ENCODE assay signal across 8 mouse cellular contexts in genomic region chr3:97932131-97932530, GRCm38 (mm10). TPM values are rescaled to one million over a fixed set of nuclear protein-coding genes. Genes with fewer than 3 reads are reported as not detected.
DNase-seq lines count a peak whose midpoint lies in the region; ATAC-seq and TF ChIP-seq lines count a peak whose summit lies in the region.

No protein-coding gene starts in this region.

- TF ChIP-seq EP300 in heart, adult 2 months (IDR thresholded peaks at IDR 0.05; ENCODE audit: insufficient read depth, low read depth, low read length) = 0 out of 2 replicates have a peak, but pooled peaks have one; percentile 23

- intact Hi-C loops in heart, adult 2 months (cut with DNase I) = loop anchor here (5.0 kb wide), 1 partner anchor 80 kb away; the partner anchor contains the start of gene Notch2
- intact Hi-C loops in heart, postnatal 10 days (cut with DNase I) = loop anchor here (5.0 kb wide), 1 partner anchor 105 kb away; no protein-coding TSS in a partner anchor
- intact Hi-C loops in left cerebral cortex, postnatal 14 days (cut with DNase I) = loop anchor here (5.0 kb wide), 1 partner anchor 80 kb away; the partner anchor contains the start of gene Notch2

- H3K27ac ChIP-seq in heart, adult 2 months = no peak overlapping the region
- H3K27ac ChIP-seq in embryonic facial prominence, embryonic 11.5 days (replicated peaks; ENCODE audit: low read depth, low read length) = no peak overlapping the region
- H3K27ac ChIP-seq in limb, embryonic 10.5 days = peak overlapping the region; percentile 73
- H3K27ac ChIP-seq in midbrain, embryonic 13.5 days = no peak overlapping the region

- TF ChIP-seq CTCF in heart, adult 2 months (IDR thresholded peaks at IDR 0.05) = no peak

- no peak overlapping the region for H3K4me3 ChIP-seq in heart, adult 2 months
- H3K4me3 ChIP-seq in embryonic facial prominence, embryonic 11.5 days (ENCODE audit: low read depth, low read length) = no peak overlapping the region
- H3K4me3 ChIP-seq in limb, embryonic 10.5 days = peak overlapping the region; percentile 28
- H3K4me3 ChIP-seq in midbrain, embryonic 13.5 days (replicated peaks) = no peak overlapping the region

- H3K4me2 ChIP-seq in embryonic facial prominence, embryonic 11.5 days (ENCODE audit: low read depth, low read length) = no peak overlapping the region
- H3K4me2 ChIP-seq in midbrain, embryonic 13.5 days (replicated peaks) = peak overlapping the region; percentile 19; the same call in 1 of the 2 replicates

- no peak overlapping the region for H3K9ac ChIP-seq in heart, adult 2 months (ENCODE audit: low read depth, low read length)
- 0 out of 2 replicates have a peak overlapping the region, but pooled peaks have one; percentile 26 for H3K9ac ChIP-seq in embryonic facial prominence, embryonic 11.5 days (replicated peaks; ENCODE audit: low read length)
- H3K9ac ChIP-seq in midbrain, embryonic 13.5 days (replicated peaks) = no peak overlapping the region

- 24% methylated on average over 10 of the region's 10 CpGs for WGBS in heart, adult 2 months
- 16% methylated on average over 10 of the region's 10 CpGs for WGBS in embryonic facial prominence, embryonic 11.5 days
- 12% methylated on average over 10 of the region's 10 CpGs for WGBS in limb, embryonic 10.5 days
- 23% methylated on average over 10 of the region's 10 CpGs for WGBS in midbrain, embryonic 13.5 days

- no peaks in the 10 kb centered on the region for H3K36me3 ChIP-seq in heart, adult 2 months (ENCODE audit: control insufficient read depth, insufficient read depth, low read length)
- no peaks in the 10 kb centered on the region for H3K36me3 ChIP-seq in embryonic facial prominence, embryonic 11.5 days (replicated peaks; ENCODE audit: control insufficient read depth, insufficient read depth, low read depth, low read length)
- no peaks in the 10 kb centered on the region for H3K36me3 ChIP-seq in limb, embryonic 10.5 days
- no peaks in the 10 kb centered on the region for H3K36me3 ChIP-seq in midbrain, embryonic 13.5 days

- peaks cover 4% of the 10 kb centered on the region; the same call in 1 of the 2 replicates for H3K27me3 ChIP-seq in heart, adult 2 months (ENCODE audit: control insufficient read depth, insufficient read depth, low read length)
- no peaks in the 10 kb centered on the region for H3K27me3 ChIP-seq in embryonic facial prominence, embryonic 11.5 days (ENCODE audit: control insufficient read depth, insufficient read depth, low read length)
- no peaks in the 10 kb centered on the region; the same call in 1 of the 2 replicates for H3K27me3 ChIP-seq in limb, embryonic 10.5 days (ENCODE audit: low read depth, poor library complexity, severe bottlenecking)
- H3K27me3 ChIP-seq in midbrain, embryonic 13.5 days = peaks cover 43% of the 10 kb centered on the region

- no peaks in the 10 kb centered on the region for H3K79me2 ChIP-seq in heart, adult 2 months (replicated peaks; ENCODE audit: control insufficient read depth, insufficient read depth, low read length)

- DNase-seq in heart, adult 2 months = peak; percentile 32 to 62
- DNase-seq in heart, postnatal 10 days = no peak
- DNase-seq in embryonic facial prominence, embryonic 11.5 days (ENCODE audit: low spot score) = no peak
- DNase-seq in limb, embryonic 10.5 days (ENCODE audit: low spot score) = peak; percentile 53
- DNase-seq in thymus, postnatal 14 days = peak; percentile 29
- no peak for DNase-seq in frontal cortex, adult 2 months (ENCODE audit: extremely low spot score in 1 of 2, low spot score in 1 of 2)
- DNase-seq in left cerebral cortex, postnatal 14 days (ENCODE audit: low spot score in 2 of 2) = no peak

- no peak for TF ChIP-seq POLR2A in heart, adult 2 months (IDR thresholded peaks at IDR 0.05; ENCODE audit: insufficient read depth, low read depth, low read length)

- ATAC-seq in embryonic facial prominence, embryonic 11.5 days (replicated peaks; ENCODE audit: insufficient number of reproducible peaks, low FRiP score, low TSS enrichment, low read depth) = no peak
- ATAC-seq in midbrain, embryonic 13.5 days = no peak

- H3K4me1 ChIP-seq in heart, adult 2 months (ENCODE audit: control insufficient read depth, insufficient read depth, low read length) = peaks cover 2% of the 10 kb centered on the region; the same call in 1 of the 2 replicates
- H3K4me1 ChIP-seq in embryonic facial prominence, embryonic 11.5 days (ENCODE audit: control insufficient read depth, insufficient read depth, low read length) = peaks cover 8% of the 10 kb centered on the region; the same call in 1 of the 2 replicates
- peaks cover 60% of the 10 kb centered on the region for H3K4me1 ChIP-seq in limb, embryonic 10.5 days
- peaks cover 8% of the 10 kb centered on the region for H3K4me1 ChIP-seq in midbrain, embryonic 13.5 days (replicated peaks)

- no peaks in the 10 kb centered on the region for H3K9me3 ChIP-seq in embryonic facial prominence, embryonic 11.5 days (replicated peaks; ENCODE audit: control insufficient read depth, low read length)
- no peaks in the 10 kb centered on the region for H3K9me3 ChIP-seq in limb, embryonic 10.5 days (replicated peaks)
- H3K9me3 ChIP-seq in midbrain, embryonic 13.5 days = no peaks in the 10 kb centered on the region

RNA-seq across cellular contexts. Expression of gene Sec22b, which starts 31.1 kb away (rescaled TPM):
- total RNA-seq in heart, adult 2 months (2021) = 10 to 100 TPM; 44.9 to 51.8 TPM
- 17.6 and 36.3 TPM in 2 replicates for polyA plus RNA-seq in heart, adult 2 months (2012; rRNA removed)
- 10 to 100 TPM; 49.6 to 54.1 TPM for total RNA-seq in heart, postnatal 10 days (2021)
- 124 and 139 TPM in 2 replicates for polyA plus RNA-seq in embryonic facial prominence, embryonic 11.5 days (2014; fragmentation: Nextera tagmentation; extraction: Ambion mirVana)
- polyA plus RNA-seq in limb, embryonic 10.5 days (2016; fragmentation: Nextera tagmentation; extraction: Ambion mirVana) = 121 and 139 TPM in 2 replicates
- 103 TPM in 2 replicates for polyA plus RNA-seq in midbrain, embryonic 13.5 days (2015; fragmentation: Nextera tagmentation; extraction: Ambion mirVana)
- polyA plus RNA-seq in frontal cortex, adult 2 months (2012; rRNA removed) = 63.2 and 65.8 TPM in 2 replicates
- 10 to 100 TPM; 69.4 to 69.5 TPM for total RNA-seq in left cerebral cortex, postnatal 14 days (2021)

RNA-seq across cellular contexts. Expression of gene Pde4dip, which starts 43.6 kb away (rescaled TPM):
- total RNA-seq in heart, adult 2 months (2021) = 1,000 to 10,000 TPM; 1,629 to 1,897 TPM
- 1,061 and 1,297 TPM in 2 replicates for polyA plus RNA-seq in heart, adult 2 months (2012; rRNA removed)
- total RNA-seq in heart, postnatal 10 days (2021) = 1,000 to 10,000 TPM; 1,178 to 1,212 TPM
- polyA plus RNA-seq in embryonic facial prominence, embryonic 11.5 days (2014; fragmentation: Nextera tagmentation; extraction: Ambion mirVana) = 28.1 and 29.2 TPM in 2 replicates
- polyA plus RNA-seq in limb, embryonic 10.5 days (2016; fragmentation: Nextera tagmentation; extraction: Ambion mirVana) = 15.6 and 22.8 TPM in 2 replicates
- polyA plus RNA-seq in midbrain, embryonic 13.5 days (2015; fragmentation: Nextera tagmentation; extraction: Ambion mirVana) = 46.6 and 48.0 TPM in 2 replicates
- polyA plus RNA-seq in frontal cortex, adult 2 months (2012; rRNA removed) = 108 and 109 TPM in 2 replicates
- 100 to 1,000 TPM; 243 to 274 TPM for total RNA-seq in left cerebral cortex, postnatal 14 days (2021)

Comparison
In these comparisons a context has a peak if more than half of its experiments do, and no peak if none do; other contexts are left out.
1. DNase-seq: peak in heart, adult 2 months (2 of 2), limb, embryonic 10.5 days (single experiment) and thymus, postnatal 14 days (single experiment); none in heart, postnatal 10 days (0 of 2), embryonic facial prominence, embryonic 11.5 days (single experiment), frontal cortex, adult 2 months (0 of 2) and left cerebral cortex, postnatal 14 days (0 of 2).